Mouse (Mus musculus) cortical plate, adult 2 months (tissue): ENCODE measurements at regions not wholly inside any gene's neighbourhood (a gene's known extent, or its start where the extent isn't known, plus 50 kb on each side); places are given as distances from the start of the nearest gene placed in this dataset.

Source experiments
- H3K27ac ChIP-seq: fragments of 200-500 bp; 2 replicates; pipeline ENCODE4 v1.5.1; 2012; ENCODE audit warnings: low read length, control low read depth, inconsistent platforms; ENCODE audit not compliant: insufficient read depth
- H3K4me1 ChIP-seq: fragments of 200-500 bp; 2 replicates; pipeline ENCODE4 v1.6.1; 2011; ENCODE audit warnings: low read length; ENCODE audit not compliant: control insufficient read depth, insufficient read depth
- H3K4me3 ChIP-seq: fragments of 200-500 bp; 2 replicates; pipeline ENCODE4 v1.5.1; 2011; ENCODE audit warnings: mild to moderate bottlenecking, low read length, control low read depth; ENCODE audit not compliant: insufficient read depth
- CTCF ChIP-seq: fragments of 200-500 bp; IDR thresholded peaks from 2 replicates; pipeline ENCODE4 v1.5.1; 2011; ENCODE audit warnings: mild to moderate bottlenecking, control low read depth, low read length; ENCODE audit not compliant: insufficient read depth; ENCODE audit errors: extremely low read depth
- POLR2A ChIP-seq: fragments of 200-500 bp; IDR thresholded peaks from 2 replicates; pipeline ENCODE4 v1.6.1; 2011; ENCODE audit warnings: mild to moderate bottlenecking, low read length, control low read depth; ENCODE audit not compliant: insufficient read depth; ENCODE audit errors: extremely low read depth

- peak overlapping the region; percentile 63; the same call in 1 of the 2 replicates for H3K27ac ChIP-seq
- no peak overlapping the region for H3K4me3 ChIP-seq
- TF ChIP-seq POLR2A (no peak), CTCF (no peak)
- H3K4me1 ChIP-seq: peaks cover 9% of the 10 kb centered on the region
Measured at GRCm38 (mm10) chr9:52407841-52408240, 239.5 kb upstream of the Zc3h12c start.

- H3K27ac ChIP-seq: peak overlapping the region; percentile 63
- TF ChIP-seq CTCF (no peak), POLR2A (no peak)
- peaks cover 11% of the 10 kb centered on the region for H3K4me1 ChIP-seq
- H3K4me3 ChIP-seq: no peak overlapping the region
Measured at GRCm38 (mm10) chr9:52402496-52402895, 234.1 kb upstream of the Zc3h12c start.

GRCm38 (mm10) chr9:52379031-52379430 lies 210.7 kb upstream of the Zc3h12c start:
- no peak for TF ChIP-seq POLR2A
- H3K27ac ChIP-seq: no peak overlapping the region
- no peak overlapping the region for H3K4me3 ChIP-seq
- no peaks in the 10 kb centered on the region for H3K4me1 ChIP-seq

GRCm38 (mm10) chr9:52377761-52378160 lies 209.4 kb upstream of the Zc3h12c start:
- H3K27ac ChIP-seq: peak overlapping the region; percentile 59; the same call in 1 of the 2 replicates
- no peak overlapping the region for H3K4me3 ChIP-seq
- TF ChIP-seq POLR2A: no peak
- no peak for TF ChIP-seq CTCF
- H3K4me1 ChIP-seq: no peaks in the 10 kb centered on the region

GRCm38 (mm10) chr9:52376914-52377313 lies 208.5 kb upstream of the Zc3h12c start:
- Histone ChIP-seq H3K27ac (peak overlapping the region; percentile 37; the same call in 1 of the 2 replicates), H3K4me1 (no peaks in the 10 kb centered on the region), H3K4me3 (no peak overlapping the region)
- no peak for TF ChIP-seq POLR2A
- no peak for TF ChIP-seq CTCF

GRCm38 (mm10) chr9:52371296-52371695 lies 202.9 kb upstream of the Zc3h12c start:
- TF ChIP-seq POLR2A (no peak), CTCF (no peak)
- no peaks in the 10 kb centered on the region for H3K4me1 ChIP-seq
- H3K4me3 ChIP-seq: no peak overlapping the region
- H3K27ac ChIP-seq: no peak overlapping the region

- Histone ChIP-seq H3K27ac (no peak overlapping the region), H3K4me3 (no peak overlapping the region), H3K4me1 (no peaks in the 10 kb centered on the region)
- TF ChIP-seq POLR2A: no peak
- TF ChIP-seq CTCF: no peak
Measured at GRCm38 (mm10) chr9:52368911-52369310, 200.5 kb upstream of the Zc3h12c start.

GRCm38 (mm10) chr9:52368080-52368479 lies 199.7 kb upstream of the Zc3h12c start:
- no peak overlapping the region for H3K4me3 ChIP-seq
- no peaks in the 10 kb centered on the region for H3K4me1 ChIP-seq
- H3K27ac ChIP-seq: no peak overlapping the region
- TF ChIP-seq CTCF (no peak), POLR2A (no peak)

GRCm38 (mm10) chr9:52366046-52366445 lies 197.7 kb upstream of the Zc3h12c start:
- no peaks in the 10 kb centered on the region for H3K4me1 ChIP-seq
- TF ChIP-seq CTCF: no peak
- TF ChIP-seq POLR2A: no peak

GRCm38 (mm10) chr9:52361599-52361998 lies 193.2 kb upstream of the Zc3h12c start:
- Histone ChIP-seq H3K4me1 (no peaks in the 10 kb centered on the region), H3K27ac (no peak overlapping the region), H3K4me3 (no peak overlapping the region)
- TF ChIP-seq CTCF (no peak), POLR2A (no peak)

More at GRCm38 (mm10) chr9:52366046-52366445, 197.7 kb upstream of the Zc3h12c start:
- Histone ChIP-seq H3K27ac (no peak overlapping the region), H3K4me3 (no peak overlapping the region)

GRCm38 (mm10) chr9:52359416-52359815 lies 191.0 kb upstream of the Zc3h12c start:
- H3K27ac ChIP-seq: no peak overlapping the region
- TF ChIP-seq CTCF: no peak
- no peak for TF ChIP-seq POLR2A
- H3K4me3 ChIP-seq: no peak overlapping the region
- no peaks in the 10 kb centered on the region for H3K4me1 ChIP-seq
